Mouse (Mus musculus) megakaryocyte, embryonic 14.5 days (primary cell): Measurements from ENCODE around the gene Prune2.

Source experiments
- FLI1 ChIP-seq: IDR thresholded peaks from 2 replicates; pipeline ENCODE4 v1.6.1; 2012; ENCODE audit warnings: low read length, inconsistent platforms, mixed read lengths
- GATA1 ChIP-seq: IDR thresholded peaks from 3 replicates; pipeline ENCODE4 v1.6.1; 2012; ENCODE audit warnings: mixed read lengths, low read length, inconsistent platforms, borderline replicate concordance

DNA sequence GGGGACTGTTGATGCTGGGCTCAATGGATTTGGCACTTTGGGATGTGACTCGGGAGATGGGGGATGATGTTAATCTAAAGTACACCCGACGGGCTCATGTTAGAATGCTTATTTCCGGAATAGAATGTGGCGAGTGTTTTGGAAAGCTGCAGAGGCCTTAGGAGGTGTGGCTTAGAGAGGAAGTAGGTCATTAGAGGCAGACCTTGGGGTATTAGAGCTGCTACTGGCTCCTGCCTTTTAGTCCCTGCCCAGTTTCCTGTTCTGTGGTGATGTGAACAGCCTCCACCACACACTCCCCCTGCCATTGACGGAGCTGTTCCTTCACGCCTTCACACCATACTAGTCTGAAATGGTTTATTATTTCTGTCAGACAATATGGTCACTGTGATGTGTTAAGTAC lies 196.5 kb downstream of the Prune2 start:
- TF ChIP-seq GATA1: no peak
- TF ChIP-seq FLI1: no peak
